24 mouse cellular contexts compared by ENCODE assay signal in genomic region chr8:94185791-94186190, GRCm38 (mm10). TPM values are rescaled to one million over a fixed set of nuclear protein-coding genes. Genes with fewer than 3 reads are reported as not detected.
DNase-seq lines count a peak whose midpoint lies in the region; ATAC-seq and TF ChIP-seq lines count a peak whose summit lies in the region.
"Had no signal": no experiment of that assay in that cellular context is flagged by ENCODE, and none has a peak within 500 bp of the region (broad histone marks: within the 10 kb centered on the region; RNA-seq: fewer than 3 reads in every experiment).

No protein-coding gene starts in this region.

- H3K27me3 ChIP-seq in erythroblast, embryonic 14.5 days (ENCODE audit: control insufficient read depth), result peaks cover 57% of the 10 kb centered on the region
- peaks cover 49% of the 10 kb centered on the region for H3K27me3 ChIP-seq in lung, embryonic 14.5 days (ENCODE audit: insufficient read depth, low read length)
- H3K27me3 ChIP-seq in liver, embryonic 13.5 days, result peaks cover 45% of the 10 kb centered on the region
- peaks cover 36% of the 10 kb centered on the region for H3K27me3 ChIP-seq in forebrain, embryonic 14.5 days (replicated peaks; ENCODE audit: control insufficient read depth, insufficient read depth, low read length)

- H3K36me3 ChIP-seq in erythroblast, embryonic 14.5 days (ENCODE audit: control insufficient read depth), result peaks cover 9% of the 10 kb centered on the region
- no peaks in the 10 kb centered on the region for H3K36me3 ChIP-seq in lung, embryonic 14.5 days (ENCODE audit: insufficient read depth)
- peaks cover 3% of the 10 kb centered on the region for H3K36me3 ChIP-seq in liver, embryonic 13.5 days
- H3K36me3 ChIP-seq in forebrain, embryonic 14.5 days (ENCODE audit: control insufficient read depth, insufficient read depth, low read length), result no peaks in the 10 kb centered on the region
- H3K36me3 ChIP-seq: midbrain, embryonic 12.5 days; neural tube, embryonic 15.5 days had no signal

- no peak for ATAC-seq in erythroblast, adult 5-6 weeks (replicated peaks; ENCODE audit: low FRiP score, poor library complexity, severe bottlenecking)
- no peak for ATAC-seq in lung, embryonic 14.5 days (ENCODE audit: insufficient read depth)
- no peak for ATAC-seq in liver, embryonic 13.5 days (ENCODE audit: low read depth)
- no peak for ATAC-seq in forebrain, embryonic 14.5 days

- H3K9ac ChIP-seq in lung, embryonic 14.5 days, result no peak overlapping the region
- H3K9ac ChIP-seq in liver, embryonic 13.5 days, result peak overlapping the region; percentile 72
- H3K9ac ChIP-seq in forebrain, embryonic 14.5 days (ENCODE audit: low read length), result no peak overlapping the region
- H3K9ac ChIP-seq: midbrain, embryonic 12.5 days had no signal

- peaks cover 83% of the 10 kb centered on the region for H3K4me1 ChIP-seq in erythroblast, embryonic 14.5 days (ENCODE audit: control insufficient read depth)
- H3K4me1 ChIP-seq in lung, embryonic 14.5 days (ENCODE audit: insufficient read depth), result peaks cover 2% of the 10 kb centered on the region; the same call in 1 of the 2 replicates
- H3K4me1 ChIP-seq in liver, embryonic 13.5 days (replicated peaks), result peaks cover 90% of the 10 kb centered on the region
- peaks cover 14% of the 10 kb centered on the region for H3K4me1 ChIP-seq in forebrain, embryonic 14.5 days (ENCODE audit: control insufficient read depth, insufficient read depth, low read length)

- WGBS in lung, embryonic 14.5 days, result 56% methylated on average over 6 of the region's 6 CpGs
- WGBS in liver, embryonic 13.5 days (ENCODE audit: insufficient replicate concordance), result 45% methylated on average over 6 of the region's 6 CpGs
- 73% methylated on average over 6 of the region's 6 CpGs for WGBS in forebrain, embryonic 14.5 days

- TF ChIP-seq CTCF in lung, embryonic 14.5 days (IDR thresholded peaks at IDR 0.05; ENCODE audit: low read depth), result no peak

- H3K4me2 ChIP-seq in lung, embryonic 14.5 days, result peak overlapping the region; percentile 51; the same call in 1 of the 2 replicates
- H3K4me2 ChIP-seq in liver, embryonic 13.5 days, result peak overlapping the region; percentile 70
- no peak overlapping the region for H3K4me2 ChIP-seq in forebrain, embryonic 14.5 days (ENCODE audit: low read length)

- peak overlapping the region; percentile 36; the same call in 1 of the 2 replicates for H3K27ac ChIP-seq in lung, embryonic 14.5 days (ENCODE audit: low read depth)
- H3K27ac ChIP-seq in liver, embryonic 13.5 days, result peak overlapping the region; percentile 96
- no peak overlapping the region for H3K27ac ChIP-seq in forebrain, embryonic 14.5 days (ENCODE audit: low read depth, low read length)
- H3K27ac ChIP-seq: hindbrain, postnatal 0 days; macrophage; midbrain, embryonic 12.5 days; neural tube, embryonic 15.5 days had no signal

- no peaks in the 10 kb centered on the region for H3K9me3 ChIP-seq in erythroblast, embryonic 14.5 days (ENCODE audit: control insufficient read depth, low read length)
- H3K9me3 ChIP-seq in lung, embryonic 14.5 days (ENCODE audit: low read depth, low read length), result no peaks in the 10 kb centered on the region
- no peaks in the 10 kb centered on the region for H3K9me3 ChIP-seq in liver, embryonic 13.5 days (replicated peaks)
- no peaks in the 10 kb centered on the region for H3K9me3 ChIP-seq in forebrain, embryonic 14.5 days (replicated peaks; ENCODE audit: control insufficient read depth, low read length)
- H3K9me3 ChIP-seq: midbrain, embryonic 12.5 days; neural tube, embryonic 15.5 days had no signal

- H3K4me3 ChIP-seq in erythroblast, embryonic 14.5 days (replicated peaks), result peak overlapping the region; percentile 58
- no peak overlapping the region for H3K4me3 ChIP-seq in lung, embryonic 14.5 days (ENCODE audit: low read depth, low read length)
- H3K4me3 ChIP-seq in liver, embryonic 13.5 days (replicated peaks), result peak overlapping the region; percentile 34
- no peak overlapping the region for H3K4me3 ChIP-seq in forebrain, embryonic 14.5 days (ENCODE audit: low read depth, low read length)
- H3K4me3 ChIP-seq: gastrocnemius, adult 2 months; midbrain, embryonic 12.5 days; myocyte had no signal

- no peak for DNase-seq in lung, embryonic 14.5 days
- DNase-seq in lung, adult 18-20 months, result no peak
- DNase-seq in liver, embryonic 13.5 days, result no peak
- no peak for DNase-seq in cerebellum, postnatal 25 days
- DNase-seq in right cerebral cortex, postnatal 10 days (ENCODE audit: low spot score in 2 of 2), result no peak
- DNase-seq in forebrain, embryonic 14.5 days (ENCODE audit: low spot score), result no peak
- DNase-seq: adrenal gland, postnatal 25 days; cerebellum, adult 18-20 months; gastrocnemius, adult 2 months had no signal

RNA-seq across cellular contexts. Expression of gene Mt1, which starts 6.9 kb away (rescaled TPM):
- 175 and 372 TPM in 2 replicates for polyA plus RNA-seq in erythroblast, embryonic 14.5 days (2012)
- 59.6 and 67.9 TPM in 2 replicates for total RNA-seq in erythroblast, adult 5-6 weeks (2015; ENCODE audit: low replicate concordance)
- 13.0 and 63.6 TPM in 2 replicates for total RNA-seq in erythroblast, adult 5-6 weeks (2017; ENCODE audit: low replicate concordance)
- 57.4 and 71.3 TPM in 2 replicates for polyA plus RNA-seq in lung, embryonic 14.5 days (2014; fragmentation: Nextera tagmentation; extraction: Ambion mirVana)
- polyA plus RNA-seq in liver, embryonic 13.5 days (2015; fragmentation: Nextera tagmentation; extraction: Ambion mirVana), result 3,562 and 4,215 TPM in 2 replicates
- 77.2 and 110 TPM in 2 replicates for polyA plus RNA-seq in forebrain, embryonic 14.5 days (2014; fragmentation: Nextera tagmentation; extraction: Ambion mirVana)

RNA-seq across cellular contexts. Expression of gene Mt2, which starts 13.3 kb away (rescaled TPM):
- 787 and 864 TPM in 2 replicates for polyA plus RNA-seq in erythroblast, embryonic 14.5 days (2012)
- 17.7 and 46.2 TPM in 2 replicates for total RNA-seq in erythroblast, adult 5-6 weeks (2015; ENCODE audit: low replicate concordance)
- 11.3 and 34.4 TPM in 2 replicates for total RNA-seq in erythroblast, adult 5-6 weeks (2017; ENCODE audit: low replicate concordance)
- 12.3 and 15.2 TPM in 2 replicates for polyA plus RNA-seq in lung, embryonic 14.5 days (2014; fragmentation: Nextera tagmentation; extraction: Ambion mirVana)
- polyA plus RNA-seq in liver, embryonic 13.5 days (2015; fragmentation: Nextera tagmentation; extraction: Ambion mirVana), result 1,104 and 1,162 TPM in 2 replicates
- polyA plus RNA-seq in forebrain, embryonic 14.5 days (2014; fragmentation: Nextera tagmentation; extraction: Ambion mirVana), result 29.4 and 47.5 TPM in 2 replicates
- polyA plus RNA-seq: CD4-positive, CD25-positive, alpha-beta regulatory T cell, adult 4 months had no signal

RNA-seq across cellular contexts. Expression of gene Nup93, which starts 28.6 kb away (rescaled TPM):
- polyA plus RNA-seq in erythroblast, embryonic 14.5 days (2012), result 0.39 and 0.52 TPM in 2 replicates
- total RNA-seq in erythroblast, adult 5-6 weeks (2015; ENCODE audit: low replicate concordance), result 6.5 and 6.9 TPM in 2 replicates
- total RNA-seq in erythroblast, adult 5-6 weeks (2017; ENCODE audit: low replicate concordance), result 8.6 and 11.0 TPM in 2 replicates
- polyA plus RNA-seq in lung, embryonic 14.5 days (2014; fragmentation: Nextera tagmentation; extraction: Ambion mirVana), result 118 and 126 TPM in 2 replicates
- polyA plus RNA-seq in liver, embryonic 13.5 days (2015; fragmentation: Nextera tagmentation; extraction: Ambion mirVana), result 58.7 and 65.6 TPM in 2 replicates
- 65.2 and 72.6 TPM in 2 replicates for polyA plus RNA-seq in forebrain, embryonic 14.5 days (2014; fragmentation: Nextera tagmentation; extraction: Ambion mirVana)

RNA-seq across cellular contexts. Expression of gene Mt3, which starts 33.4 kb away (rescaled TPM):
- not detected in 2 replicates for polyA plus RNA-seq in erythroblast, embryonic 14.5 days (2012)
- not detected in 2 replicates for total RNA-seq in erythroblast, adult 5-6 weeks (2015; ENCODE audit: low replicate concordance)
- not detected in 2 replicates for total RNA-seq in erythroblast, adult 5-6 weeks (2017; ENCODE audit: low replicate concordance)
- polyA plus RNA-seq in lung, embryonic 14.5 days (2014; fragmentation: Nextera tagmentation; extraction: Ambion mirVana), result 2.9 TPM in 2 replicates
- 0.45 and 0.47 TPM in 2 replicates for polyA plus RNA-seq in liver, embryonic 13.5 days (2015; fragmentation: Nextera tagmentation; extraction: Ambion mirVana)
- polyA plus RNA-seq in forebrain, embryonic 14.5 days (2014; fragmentation: Nextera tagmentation; extraction: Ambion mirVana), result 237 and 306 TPM in 2 replicates
- total RNA-seq: liver, adult 2 months had no signal
- polyA plus RNA-seq: CD4-positive, CD25-positive, alpha-beta regulatory T cell, adult 4 months; liver, adult 2 months; macrophage had no signal

RNA-seq across cellular contexts. Expression of gene Mt4, which starts 48.8 kb away (rescaled TPM):
- polyA plus RNA-seq in erythroblast, embryonic 14.5 days (2012), result not detected in 2 replicates
- not detected in 2 replicates for total RNA-seq in erythroblast, adult 5-6 weeks (2015; ENCODE audit: low replicate concordance)
- not detected in 2 replicates for total RNA-seq in erythroblast, adult 5-6 weeks (2017; ENCODE audit: low replicate concordance)
- polyA plus RNA-seq in lung, embryonic 14.5 days (2014; fragmentation: Nextera tagmentation; extraction: Ambion mirVana), result not detected in 2 replicates
- polyA plus RNA-seq in liver, embryonic 13.5 days (2015; fragmentation: Nextera tagmentation; extraction: Ambion mirVana), result 0.78 and 0.98 TPM in 2 replicates
- not detected in 2 replicates for polyA plus RNA-seq in forebrain, embryonic 14.5 days (2014; fragmentation: Nextera tagmentation; extraction: Ambion mirVana)
- total RNA-seq: adrenal gland, postnatal 25 days; gastrocnemius, adult 2 months; heart, adult 8-10 months; heart, postnatal 25 days; hindbrain, postnatal 0 days; layer of hippocampus, adult 18-20 months; left cerebral cortex, postnatal 36 days; liver, adult 2 months had no signal
- polyA plus RNA-seq: CD4-positive, CD25-positive, alpha-beta regulatory T cell, adult 4 months; embryonic facial prominence, embryonic 11.5 days; hindbrain, postnatal 0 days; kidney, embryonic 14.5 days; liver, adult 2 months; macrophage; midbrain, embryonic 12.5 days; myocyte; neural tube, embryonic 15.5 days had no signal

Comparison
In these comparisons a context has a peak if more than half of its experiments do, and no peak if none do; other contexts are left out.
1. H3K4me3 ChIP-seq: peak in erythroblast, embryonic 14.5 days (single experiment) and liver, embryonic 13.5 days (single experiment); none in lung, embryonic 14.5 days (single experiment) and forebrain, embryonic 14.5 days (single experiment).
2. RNA of gene Mt2, which starts 13.3 kb away (polyA plus RNA-seq): 1,104 to 1,162 TPM in liver, embryonic 13.5 days and 787 to 864 TPM in erythroblast, embryonic 14.5 days; 29.4 to 47.5 TPM in forebrain, embryonic 14.5 days and 12.3 to 15.2 TPM in lung, embryonic 14.5 days; every median in the first group is over 10 times any median in the second.
3. RNA of gene Nup93, which starts 28.6 kb away (polyA plus RNA-seq): 118 to 126 TPM in lung, embryonic 14.5 days, 65.2 to 72.6 TPM in forebrain, embryonic 14.5 days and 58.7 to 65.6 TPM in liver, embryonic 13.5 days; 0.39 to 0.52 TPM in erythroblast, embryonic 14.5 days; every median in the first group is over 10 times any median in the second.